Mouse (Mus musculus): ENCODE data around the gene Rgs17. TPM values are rescaled to one million over a fixed set of nuclear protein-coding genes. Genes with fewer than 3 reads are reported as not detected.
"Not testable (repeated sequence)": the region's sequence is repeated elsewhere in the genome, so short reads cannot be mapped to it uniquely, and the experiment has no call there.

The Rgs17 gene
- 1 to 10 TPM in 3 of 4 experiments, under 1 TPM in 1; 0.99 to 1.7 (median 1.3) TPM for total RNA-seq (2022)

- DNase-seq = peak; percentile 18
Observed at GRCm38 (mm10) chr10:5922294-5922828, at the start of gene Rgs17. Gene Rgs17 (minus strand): TSS chr10:5922400.

GRCm38 (mm10) chr10:5967655-5968054, 45.5 kb upstream of the Rgs17 start:
- no peak for DNase-seq

- DNase-seq = not testable (repeated sequence)
Observed at GRCm38 (mm10) chr10:5953787-5954186, 31.6 kb upstream of the Rgs17 start.

- DNase-seq = no peak
Observed at GRCm38 (mm10) chr10:5924261-5924660, 2.1 kb upstream of the Rgs17 start.

- DNase-seq = no peak
Observed at GRCm38 (mm10) chr10:5923096-5923495, 896 bp upstream of the Rgs17 start.

- no peak for DNase-seq
Observed at GRCm38 (mm10) chr10:5921771-5922170, 429 bp downstream of the Rgs17 start.

- no peak for DNase-seq
Observed at GRCm38 (mm10) chr10:5921031-5921551, 1.1 kb downstream of the Rgs17 start.

- no peak for DNase-seq
Observed at GRCm38 (mm10) chr10:5904399-5904798, 17.8 kb downstream of the Rgs17 start.

GRCm38 (mm10) chr10:5901777-5902176, 20.4 kb downstream of the Rgs17 start:
- DNase-seq = no peak

GRCm38 (mm10) chr10:5900731-5901130, 21.5 kb downstream of the Rgs17 start:
- no peak for DNase-seq

GRCm38 (mm10) chr10:5877106-5877505, 45.1 kb downstream of the Rgs17 start:
- no peak for DNase-seq

GRCm38 (mm10) chr10:5871081-5871480, 51.1 kb downstream of the Rgs17 start:
- DNase-seq = no peak

GRCm38 (mm10) chr10:5867981-5868552, 54.1 kb downstream of the Rgs17 start:
- no peak for DNase-seq

GRCm38 (mm10) chr10:5865996-5866395, 56.2 kb downstream of the Rgs17 start:
- no peak for DNase-seq

GRCm38 (mm10) chr10:5862669-5863068, 59.5 kb downstream of the Rgs17 start:
- no peak for DNase-seq

GRCm38 (mm10) chr10:5860849-5861248, 61.4 kb downstream of the Rgs17 start:
- no peak for DNase-seq

- no peak for DNase-seq
Observed at GRCm38 (mm10) chr10:5859729-5860128, 62.5 kb downstream of the Rgs17 start.

- DNase-seq = no peak
Observed at GRCm38 (mm10) chr10:5857996-5858549, 64.1 kb downstream of the Rgs17 start.

- no peak for DNase-seq
Observed at GRCm38 (mm10) chr10:5853290-5853868, 68.8 kb downstream of the Rgs17 start.

GRCm38 (mm10) chr10:5846939-5847338, 75.3 kb downstream of the Rgs17 start:
- no peak for DNase-seq

GRCm38 (mm10) chr10:5841369-5841768, 80.8 kb downstream of the Rgs17 start:
- peak; percentile 8 for DNase-seq

- DNase-seq = no peak
Observed at GRCm38 (mm10) chr10:5826336-5827025, 95.7 kb downstream of the Rgs17 start.

GRCm38 (mm10) chr10:5824779-5825178, 97.4 kb downstream of the Rgs17 start:
- peak; percentile 21 for DNase-seq
